Mouse (Mus musculus) T-cell, adult 66 days (primary cell): ENCODE measurements around the gene Cops7a. TPM values are rescaled to one million over a fixed set of nuclear protein-coding genes. Genes with fewer than 3 reads are reported as not detected.

Experiments used
- total RNA-seq, 2 experiments: library from RNA; stranded (reverse); gene quantifications; 3 replicates in 1 of 2; 4 replicates in 1 of 2; pipeline ENCODE4 v1.2.4; 2023

Cops7a gene
- 10 to 100 TPM; 37.3 to 49.3 TPM for total RNA-seq

DNA sequence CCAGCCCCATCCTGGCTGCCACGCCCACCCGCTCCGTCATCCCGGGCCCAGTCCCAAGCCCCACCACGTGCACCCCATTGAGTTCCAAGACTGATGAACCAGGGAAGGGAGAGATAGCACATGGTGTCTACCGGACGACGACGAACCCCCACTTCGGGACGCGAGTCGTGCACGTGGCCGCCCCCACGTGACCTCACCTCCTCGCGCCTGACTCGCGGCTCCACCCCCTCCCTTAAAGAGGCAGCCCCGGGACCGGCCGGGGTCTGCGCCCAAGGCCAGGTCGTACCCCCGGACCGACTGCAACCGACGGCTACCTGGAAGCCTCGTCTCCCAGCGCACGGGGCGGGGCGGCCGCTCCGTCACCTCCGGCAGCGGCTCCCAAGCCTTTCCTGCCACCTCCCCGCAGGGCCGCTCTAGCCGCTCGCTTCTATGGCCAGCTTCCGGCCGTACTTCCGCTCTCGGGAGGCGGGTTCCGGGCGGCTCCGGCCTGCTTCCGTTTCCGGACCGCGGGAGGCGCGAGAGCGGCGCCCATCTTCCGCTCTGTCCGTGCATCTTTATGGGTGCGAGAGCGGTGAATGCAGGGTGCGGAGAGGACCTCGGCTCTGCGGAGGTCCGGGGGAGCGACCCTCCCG, at the start of gene Cops7a:
Gene Cops7a (minus strand): TSS at position 451 of the 632 bp plus-strand sequence.

DNA sequence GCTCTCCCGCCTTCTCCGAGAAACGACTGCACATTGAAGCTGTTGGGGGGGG, 43.6 kb upstream of the Cops7a start, which contains the start of gene Zfp384:
Gene Zfp384 (plus strand): TSS at position 17 of the 52 bp plus-strand sequence.

DNA sequence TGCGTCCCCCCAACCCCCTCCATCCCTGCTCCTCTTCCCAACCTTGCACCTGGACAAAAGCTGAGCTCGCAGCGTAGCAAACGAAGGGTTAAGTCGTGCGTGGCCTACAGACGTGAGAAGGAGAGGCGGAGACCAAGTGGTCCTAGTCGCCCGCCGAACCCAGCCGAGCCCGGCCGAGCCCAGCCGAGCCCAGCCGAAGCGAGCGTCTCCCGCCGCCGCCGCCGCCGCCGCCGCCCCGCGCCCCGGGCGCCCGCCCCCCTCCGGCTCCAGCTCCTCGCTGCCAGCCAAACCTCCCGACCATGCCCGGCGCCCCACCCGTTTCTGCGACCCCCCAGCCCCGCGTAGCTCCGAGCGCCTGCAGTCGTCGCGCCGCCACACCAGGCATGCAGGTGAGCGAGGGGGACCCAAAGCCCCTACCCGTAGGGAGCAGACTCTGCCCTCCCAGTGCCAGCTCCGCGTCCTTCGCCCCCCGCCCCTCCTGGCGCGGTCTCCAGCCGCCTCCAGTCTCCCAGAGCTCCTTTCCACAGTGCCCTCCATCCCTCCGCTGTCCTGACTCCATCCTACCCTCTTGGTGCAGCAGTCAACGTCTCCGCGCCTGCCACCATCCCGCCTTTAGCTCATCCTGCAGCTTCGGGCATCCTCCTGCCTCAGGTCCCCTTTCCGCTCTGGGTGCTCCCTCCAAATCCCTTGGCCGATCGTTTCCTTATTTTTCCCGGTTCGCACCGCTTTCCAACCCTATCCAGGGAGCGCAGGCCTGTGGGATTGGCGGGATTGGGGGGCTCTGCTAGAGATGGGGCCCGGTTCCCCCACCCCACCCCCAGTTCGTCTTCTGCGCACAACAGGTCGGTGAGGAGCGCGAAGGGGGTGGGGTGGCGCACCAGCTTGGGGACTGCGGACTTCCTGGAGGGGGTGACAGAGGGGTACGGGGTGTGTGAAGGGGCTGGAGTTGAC, 31.5 kb upstream of the Cops7a start, which contains the start of gene Pianp:
Gene Pianp (plus strand): TSS at position 144 of the 951 bp plus-strand sequence.

DNA sequence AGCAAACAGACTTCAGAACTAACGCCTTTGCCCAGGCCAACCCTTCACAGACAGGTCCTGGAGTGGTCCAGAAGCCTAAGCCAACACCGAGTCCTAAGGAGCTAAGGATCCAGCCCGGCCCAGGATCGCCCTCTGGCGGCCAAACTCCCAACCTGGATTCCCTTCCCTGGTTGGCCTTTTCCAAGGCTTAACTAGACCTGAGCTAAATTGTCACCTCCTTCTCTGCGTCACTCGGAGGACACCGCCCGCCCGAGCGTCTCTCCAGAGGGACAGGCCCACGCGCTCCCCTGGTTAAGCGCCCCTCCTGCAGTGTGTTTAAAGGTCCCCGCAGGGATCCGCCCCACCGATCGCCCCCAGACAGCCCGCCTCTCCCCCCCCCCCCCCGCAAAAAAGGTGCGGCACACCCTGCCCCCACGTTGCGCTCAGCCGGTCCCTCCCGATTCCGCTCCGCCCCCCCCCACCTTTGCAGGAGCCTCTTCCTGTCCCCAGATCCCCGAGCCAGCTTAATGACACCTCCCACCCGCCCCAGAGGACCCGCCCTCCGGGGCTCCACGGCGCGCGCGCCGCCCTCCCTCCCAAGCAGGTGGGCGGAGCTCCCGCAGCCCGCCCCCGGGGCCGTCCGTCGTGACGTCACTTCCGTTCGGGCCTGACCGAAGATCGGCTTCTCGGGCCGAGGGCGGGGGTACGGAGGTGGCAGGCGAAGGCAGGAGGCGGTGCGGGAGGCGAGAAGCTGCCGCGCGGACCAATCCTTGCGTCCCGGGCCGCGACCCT, 34.4 kb downstream of the Cops7a start, which contains the start of gene Mlf2:
Gene Mlf2 (plus strand): TSS at position 633 of the 771 bp plus-strand sequence.

DNA sequence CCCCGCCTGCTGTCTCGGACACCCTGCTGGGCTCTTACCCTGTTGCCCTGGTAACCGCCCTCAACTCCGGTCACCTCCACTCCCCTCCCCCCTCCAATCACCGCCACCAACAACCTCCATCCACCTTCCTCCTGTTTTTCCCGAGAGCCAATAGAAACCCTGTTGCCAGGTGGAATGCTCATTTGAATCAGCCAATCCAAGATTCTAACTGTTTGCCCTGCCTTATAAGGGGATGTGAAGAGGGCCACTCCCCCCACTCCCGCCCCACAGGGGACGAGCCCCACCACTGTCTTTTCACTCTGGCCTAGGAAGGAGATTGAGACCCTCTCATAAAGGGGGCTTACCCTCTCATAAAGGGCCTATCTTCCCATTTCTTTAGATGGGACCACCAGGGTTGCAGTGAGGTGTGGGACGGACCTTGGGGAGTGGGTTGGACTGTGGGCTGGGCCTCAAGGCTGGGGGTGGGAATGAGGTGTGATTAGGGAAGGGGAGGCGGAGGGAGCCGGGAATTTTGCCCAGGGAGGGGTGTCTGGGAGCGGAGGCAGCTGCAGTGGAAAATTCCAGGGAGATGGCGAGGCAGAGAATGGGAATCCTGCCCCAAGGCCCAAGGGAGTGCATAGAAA, 45.5 kb downstream of the Cops7a start, which contains the start of gene Ptms:
Gene Ptms (minus strand): TSS at position 409 of the 623 bp plus-strand sequence.

DNA sequence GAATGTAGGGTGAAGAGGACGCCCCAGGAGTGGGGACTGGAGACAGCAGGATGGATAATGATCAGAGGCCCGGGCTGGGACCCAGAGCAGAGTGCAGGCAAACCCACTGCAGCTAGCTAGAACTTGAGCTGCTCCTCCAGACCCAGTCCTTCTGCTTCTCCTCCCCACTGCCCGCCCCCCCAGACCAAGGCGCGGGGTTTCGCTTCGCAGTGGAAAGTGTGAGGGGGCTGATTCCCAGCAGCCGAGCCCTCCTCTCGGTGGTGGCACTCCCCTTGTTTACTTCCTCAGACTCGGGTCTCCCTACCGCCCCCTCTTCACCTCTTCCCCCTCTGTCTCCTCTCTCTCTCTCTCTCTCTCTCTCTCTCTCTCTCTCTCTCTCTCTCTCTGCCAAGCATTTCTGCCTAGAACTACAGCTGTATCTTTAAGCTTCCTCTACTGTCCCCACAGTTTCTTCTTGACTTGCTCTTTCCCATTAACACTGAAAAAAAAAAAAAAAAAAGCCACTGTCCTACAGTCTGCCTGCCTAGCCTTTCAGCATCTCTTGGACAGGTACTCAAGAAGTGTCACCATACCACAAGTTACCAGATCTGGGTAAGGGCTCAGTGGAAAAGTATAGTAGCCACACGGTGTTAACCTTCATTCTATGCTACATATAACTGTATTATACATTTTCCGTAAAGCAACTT, 53.7 kb downstream of the Cops7a start, which contains the start of gene Lag3:
Gene Lag3 (minus strand): TSS at position 173 of the 686 bp plus-strand sequence.

Other genes starting within 250 kb of the Cops7a start
- gene Ptpn6, start 226.8 kb downstream of the Cops7a start, total RNA-seq: 100 to 1,000 TPM; 173 to 199 TPM
- 100 to 1,000 TPM; 302 to 314 TPM for gene Grcc10, start 224.2 kb downstream of the Cops7a start, total RNA-seq
- 1 to 10 TPM in 1 of 2 experiments, not detected in 1; 6.9 TPM for gene Gm45234, start 209.5 kb downstream of the Cops7a start, total RNA-seq
- gene Atn1, start 209.0 kb downstream of the Cops7a start, total RNA-seq: 100 to 1,000 TPM; 134 to 156 TPM
- gene Eno2, start 195.9 kb downstream of the Cops7a start, total RNA-seq: 1 to 10 TPM; 3.3 to 3.8 TPM
- gene Lrrc23, start 185.8 kb downstream of the Cops7a start, total RNA-seq: 10 to 100 TPM in 1 of 2 experiments, 1 to 10 TPM in 1; 6.7 to 10.5 TPM
- 1 to 10 TPM; 1.1 to 3.6 TPM for gene Spsb2, start 156.9 kb downstream of the Cops7a start, total RNA-seq
- gene Tpi1, start 151.2 kb downstream of the Cops7a start, total RNA-seq: 10 to 100 TPM; 37.5 to 43.1 TPM
- 10 to 100 TPM; 66.7 to 74.2 TPM for gene Usp5, start 136.1 kb downstream of the Cops7a start, total RNA-seq
- gene Cdca3, start 136.0 kb downstream of the Cops7a start, total RNA-seq: 1 to 10 TPM; 3.1 to 7.1 TPM
- not detected for gene Gnb3, start 125.3 kb downstream of the Cops7a start, total RNA-seq
- gene P3h3, start 107.8 kb downstream of the Cops7a start, total RNA-seq: under 1 TPM; 0.21 to 0.64 TPM
- gene Gpr162, start 101.6 kb downstream of the Cops7a start, total RNA-seq: 1 to 10 TPM; 1.7 to 2.3 TPM
- gene Cd4, start 77.3 kb downstream of the Cops7a start, total RNA-seq: 100 to 1,000 TPM; 241 to 278 TPM
- gene Lag3, start 53.8 kb downstream of the Cops7a start, total RNA-seq: 10 to 100 TPM in 1 of 2 experiments, 1 to 10 TPM in 1; 8.8 to 10.2 TPM
- 10 to 100 TPM; 43.8 to 56.4 TPM for gene Ptms, start 45.4 kb downstream of the Cops7a start, total RNA-seq
- gene Mlf2, start 34.2 kb downstream of the Cops7a start, total RNA-seq: 100 to 1,000 TPM in 1 of 2 experiments, 10 to 100 TPM in 1; 90.3 to 110 TPM
- gene Pianp, start 31.2 kb upstream of the Cops7a start, total RNA-seq: under 1 TPM; 0.90 to 0.98 TPM
- 10 to 100 TPM; 78.2 to 92.7 TPM for gene Zfp384, start 43.6 kb upstream of the Cops7a start, total RNA-seq
- gene Ing4, start 74.2 kb upstream of the Cops7a start, total RNA-seq: 10 to 100 TPM; 76.9 to 88.3 TPM
- 10 to 100 TPM; 15.8 to 19.3 TPM for gene Acrbp, start 84.2 kb upstream of the Cops7a start, total RNA-seq
- 10 to 100 TPM; 24.2 to 32.6 TPM for gene Lpar5, start 102.4 kb upstream of the Cops7a start, total RNA-seq
- 100 to 1,000 TPM; 305 to 319 TPM for gene Chd4, start 130.4 kb upstream of the Cops7a start, total RNA-seq
- gene Nop2, start 166.4 kb upstream of the Cops7a start, total RNA-seq: 10 to 100 TPM; 40.2 to 48.8 TPM
- 10 to 100 TPM; 32.4 to 38.0 TPM for gene Iffo1, start 179.7 kb upstream of the Cops7a start, total RNA-seq
- 100 to 1,000 TPM; 489 to 500 TPM for gene Gapdh, start 200.9 kb upstream of the Cops7a start, total RNA-seq
- 10 to 100 TPM; 37.7 to 50.9 TPM for gene Ncapd2, start 226.2 kb upstream of the Cops7a start, total RNA-seq
- 10 to 100 TPM; 31.9 to 37.3 TPM for gene Mrpl51, start 226.3 kb upstream of the Cops7a start, total RNA-seq